Mouse (Mus musculus): ENCODE measurements around the gene Grin3b. TPM values are rescaled to one million over a fixed set of nuclear protein-coding genes. Genes with fewer than 3 reads are reported as not detected.
A peak's percentile ranks its signal among the peaks of the same experiment; 100 is the strongest.
"Not testable (repeated sequence)": the region's sequence is repeated elsewhere in the genome, so short reads cannot be mapped to it uniquely, and the experiment has no call there.

Gene Grin3b
- total RNA-seq, 2 experiments from 2014 or later, result 0.13 to 0.27 TPM

- DNase-seq (ENCODE audit: low spot score in 2 of 2), result no peak
These were observed 35.5 kb upstream of the Grin3b start for GRCm38 (mm10) chr10:79934794-79935569.

DNA sequence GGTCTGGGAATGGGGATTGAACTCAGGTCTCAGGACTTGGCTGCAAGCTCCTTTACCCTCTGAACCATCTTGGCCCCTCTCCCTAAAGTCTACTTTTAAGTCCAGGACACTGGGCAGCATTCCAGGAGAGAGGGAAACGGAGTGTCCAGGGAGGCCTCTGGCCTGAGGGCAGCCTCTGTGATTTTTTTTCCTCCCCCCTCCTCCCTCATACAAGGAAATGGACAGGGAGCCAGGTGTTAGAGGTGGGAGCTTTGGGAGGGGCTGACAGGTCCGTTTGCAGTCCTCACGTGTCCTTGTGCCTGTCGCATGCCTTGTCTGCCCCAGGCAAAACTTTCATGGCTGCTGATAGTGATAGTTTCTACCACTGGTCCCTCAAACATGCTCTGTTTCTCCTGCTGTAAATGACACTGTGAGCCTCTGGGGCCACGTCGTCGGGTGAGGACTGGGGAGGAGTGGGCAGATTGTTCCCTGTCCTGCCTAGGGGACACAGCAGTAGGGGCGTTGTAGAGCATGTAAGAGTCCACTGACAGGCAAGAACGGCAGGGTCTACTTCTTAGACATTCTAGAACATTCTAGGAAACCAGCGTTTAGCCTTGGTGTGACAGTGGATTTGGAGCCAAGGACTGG lies 34.1 kb upstream of the Grin3b start:
- DNase-seq (ENCODE audit: low spot score in 2 of 2), result no peak

- DNase-seq (ENCODE audit: low spot score in 2 of 2), result no peak
These were observed 33.5 kb upstream of the Grin3b start for GRCm38 (mm10) chr10:79936911-79937441.

GRCm38 (mm10) chr10:79937775-79938526 lies 32.6 kb upstream of the Grin3b start:
- no peak for DNase-seq (ENCODE audit: low spot score in 2 of 2)

DNA sequence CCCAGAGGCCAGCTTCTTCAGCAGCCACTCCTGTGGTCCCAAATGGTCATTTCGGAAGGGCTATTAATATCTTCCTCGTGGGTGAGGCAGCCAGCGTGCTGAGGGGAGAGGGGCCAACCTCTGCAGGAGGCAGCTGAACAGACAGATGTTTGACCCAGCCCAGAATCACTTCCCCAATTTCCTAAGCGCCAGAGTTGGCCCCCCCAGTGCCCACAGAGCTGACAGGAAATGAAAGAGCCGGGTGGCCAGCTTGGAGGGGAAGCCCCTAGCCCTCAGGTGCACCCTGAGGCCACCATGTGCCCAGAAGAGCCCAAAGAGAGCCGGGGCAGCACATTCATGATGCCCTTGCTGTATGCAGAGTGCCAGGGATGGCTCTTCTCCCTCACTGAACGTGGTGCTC lies 29.8 kb upstream of the Grin3b start:
- no peak for DNase-seq (ENCODE audit: low spot score in 2 of 2)

- no peak for DNase-seq (ENCODE audit: low spot score in 2 of 2)
These were observed 27.5 kb upstream of the Grin3b start for GRCm38 (mm10) chr10:79942988-79943387.

GRCm38 (mm10) chr10:79943471-79943901 lies 27.0 kb upstream of the Grin3b start:
- DNase-seq (ENCODE audit: low spot score in 2 of 2), result no peak

- no peak for DNase-seq (ENCODE audit: low spot score in 2 of 2)
These were observed 24.8 kb upstream of the Grin3b start for GRCm38 (mm10) chr10:79945507-79946234.

- DNase-seq (ENCODE audit: low spot score in 2 of 2), result no peak
These were observed 23.7 kb upstream of the Grin3b start for GRCm38 (mm10) chr10:79946752-79947322.

DNA sequence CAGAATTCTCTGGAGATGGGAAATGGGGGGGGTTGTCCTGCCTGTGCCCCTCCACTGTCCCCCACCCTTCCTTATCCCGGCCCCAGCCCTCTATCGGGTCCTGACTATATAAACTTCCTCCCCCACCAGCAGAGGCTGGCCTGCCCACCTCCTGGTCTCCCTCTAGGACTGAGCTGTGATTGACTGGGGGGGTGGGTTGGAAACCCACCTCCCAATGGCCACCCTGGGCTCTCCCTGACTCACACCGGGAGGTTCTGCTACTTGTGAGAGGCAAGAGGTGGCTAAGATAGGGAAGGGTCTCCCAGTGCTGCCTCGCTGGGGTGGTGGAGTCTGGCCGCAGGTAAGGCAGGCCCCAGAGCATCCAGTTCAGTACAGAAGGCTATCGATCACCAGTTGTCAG lies 23.0 kb upstream of the Grin3b start:
- DNase-seq (ENCODE audit: low spot score in 2 of 2), result no peak

DNA sequence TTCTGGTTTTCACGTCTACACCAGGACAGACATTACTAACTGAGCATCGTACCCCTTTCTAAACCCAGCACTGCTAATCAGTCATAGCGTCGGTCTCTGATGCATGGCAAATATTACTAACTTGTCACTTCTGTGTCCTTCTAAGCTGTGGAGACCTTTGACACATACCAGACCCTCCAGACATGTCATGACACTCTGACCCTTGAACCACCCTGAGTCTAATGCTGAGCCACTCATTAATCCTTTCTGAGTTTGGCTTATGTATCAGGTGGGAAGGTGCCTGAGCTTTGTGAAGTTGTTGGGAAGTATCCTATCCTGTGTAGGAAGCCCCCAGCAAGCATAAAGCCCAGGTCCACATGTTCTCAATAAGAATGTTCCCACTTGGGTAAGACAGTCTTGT lies 20.6 kb upstream of the Grin3b start:
- no peak for DNase-seq (ENCODE audit: low spot score in 2 of 2)

DNA sequence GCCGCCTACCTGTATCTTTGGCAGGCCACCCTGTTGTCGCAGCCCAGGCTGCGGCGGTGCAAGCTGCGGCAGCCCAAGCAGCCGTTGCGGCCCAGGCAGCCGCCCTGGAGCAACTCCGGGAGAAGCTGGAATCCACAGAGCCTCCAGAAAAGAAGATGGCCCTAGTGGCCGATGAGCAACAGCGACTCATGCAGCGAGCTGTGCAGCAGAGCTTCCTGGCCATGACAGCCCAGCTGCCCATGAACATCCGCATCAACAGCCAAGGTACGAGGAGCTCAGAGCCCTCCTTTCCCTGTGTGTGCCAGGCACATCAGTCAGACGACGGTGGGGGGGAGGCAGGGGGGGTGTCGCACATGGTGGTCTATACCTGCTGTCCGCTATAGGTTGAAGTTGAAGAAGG lies 19.9 kb upstream of the Grin3b start:
- no peak for DNase-seq (ENCODE audit: low spot score in 2 of 2)

- peak in 1 of 2 experiments; percentile 59 for DNase-seq (ENCODE audit: low spot score in 2 of 2)
These were observed 16.6 kb upstream of the Grin3b start for GRCm38 (mm10) chr10:79953946-79954345.

DNA sequence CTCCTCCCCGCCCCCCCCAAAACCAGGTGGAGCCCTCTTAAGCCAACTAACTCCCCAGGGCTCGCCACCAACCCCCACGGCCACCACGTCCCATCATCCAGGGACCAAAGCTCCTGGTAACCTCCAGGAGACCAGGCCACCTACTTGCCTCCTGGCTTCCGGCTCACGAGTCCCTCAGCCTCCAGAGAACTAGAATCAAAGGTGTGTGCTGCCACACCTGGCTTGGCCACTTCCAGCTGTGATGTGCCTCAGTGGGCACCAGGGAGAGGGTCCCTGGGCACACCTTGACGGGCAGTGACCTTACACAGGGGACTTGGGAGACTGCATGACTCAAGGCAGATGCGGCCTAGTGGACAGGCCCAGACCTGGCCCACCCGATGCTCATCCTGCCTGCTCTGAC lies 14.8 kb upstream of the Grin3b start:
- DNase-seq (ENCODE audit: low spot score in 2 of 2), result no peak

- DNase-seq (ENCODE audit: low spot score in 2 of 2), result no peak
These were observed 13.8 kb upstream of the Grin3b start for GRCm38 (mm10) chr10:79956643-79957154.

- peak; percentile 81 to 85 for DNase-seq (ENCODE audit: low spot score in 2 of 2)
These were observed 12.2 kb upstream of the Grin3b start for GRCm38 (mm10) chr10:79958140-79958816.

- DNase-seq (ENCODE audit: low spot score in 2 of 2), result not testable (repeated sequence)
These were observed 11.1 kb upstream of the Grin3b start for GRCm38 (mm10) chr10:79959412-79959811.

GRCm38 (mm10) chr10:79959847-79960601 lies 10.5 kb upstream of the Grin3b start, which contains the start of gene Wdr18:
TSS of gene Wdr18 (plus strand) at chr10:79960152.
- peak; percentile 100 for DNase-seq (ENCODE audit: low spot score in 2 of 2)

DNA sequence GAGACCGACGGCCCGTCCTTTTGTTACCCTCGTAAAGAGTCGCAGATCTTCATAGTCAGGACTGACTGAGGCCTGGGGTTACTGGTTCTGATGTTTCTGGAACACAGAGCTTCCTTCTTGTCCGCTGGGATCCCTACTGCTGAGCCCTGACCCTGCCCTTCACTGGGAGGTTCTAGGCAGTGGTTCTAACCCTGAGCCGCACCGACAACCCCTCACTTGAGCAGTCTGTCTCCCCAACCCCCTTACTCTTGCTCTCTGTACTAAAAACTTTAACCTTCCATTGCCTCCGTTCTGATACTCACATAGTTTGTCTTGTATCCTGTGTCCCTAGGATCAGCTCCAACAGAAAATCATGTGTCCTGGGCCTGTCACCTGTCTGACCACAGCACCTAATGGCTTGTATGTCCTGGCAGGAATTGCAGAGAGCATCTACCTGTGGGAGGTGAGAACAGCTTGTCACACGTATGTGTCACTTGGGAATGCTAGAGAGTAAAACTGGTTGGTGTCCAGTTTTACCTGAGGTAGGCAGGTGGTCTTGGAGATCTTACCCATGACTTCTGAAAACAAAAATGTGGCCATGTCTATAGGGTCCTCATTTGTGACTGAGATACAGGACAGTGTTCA lies 9.7 kb upstream of the Grin3b start:
- no peak for DNase-seq (ENCODE audit: low spot score in 2 of 2)

Measured in layer of hippocampus, postnatal 10 days (tissue).